ENCODE assay signal across 7 mouse cellular contexts in genomic region chr11:72440965-72441664, GRCm38 (mm10). TPM values are rescaled to one million over a fixed set of nuclear protein-coding genes. Genes with fewer than 3 reads are reported as not detected.
DNase-seq lines count a peak whose midpoint lies in the region; ATAC-seq lines count a peak whose summit lies in the region.

Mybbp1a (plus strand) TSS chr11:72441355.

- intact Hi-C loops in left cerebral cortex, postnatal 36 days (cut with DNase I) = loop anchor here (5.0 kb wide), 1 partner anchor 46 kb away; the partner anchor contains the start of gene Spns2

- H3K27ac ChIP-seq in intestine, embryonic 16.5 days (ENCODE audit: low read length) = peak within 1 kb of the TSS; percentile 89
- H3K27ac ChIP-seq in midbrain, embryonic 11.5 days (ENCODE audit: low read depth, low read length) = peak within 1 kb of the TSS; percentile 56

- no peaks in the 10 kb centered on the region for H3K27me3 ChIP-seq in intestine, embryonic 16.5 days (replicated peaks; ENCODE audit: control insufficient read depth, insufficient read depth, low read length)
- no peaks in the 10 kb centered on the region for H3K27me3 ChIP-seq in midbrain, embryonic 11.5 days (ENCODE audit: control insufficient read depth, insufficient read depth, low read length)

- H3K4me1 ChIP-seq in intestine, embryonic 16.5 days (ENCODE audit: control insufficient read depth, insufficient read depth, low read length) = peaks cover 13% of the 10 kb centered on the region; the same call in 1 of the 2 replicates
- peaks cover 8% of the 10 kb centered on the region for H3K4me1 ChIP-seq in midbrain, embryonic 11.5 days (ENCODE audit: control insufficient read depth, insufficient read depth, low read length)

- peak within 1 kb of the TSS; percentile 69 for H3K4me2 ChIP-seq in intestine, embryonic 16.5 days (ENCODE audit: low read depth, low read length)
- peak within 1 kb of the TSS; percentile 91 for H3K4me2 ChIP-seq in midbrain, embryonic 11.5 days

- under 1% methylated on average over 46 of the region's 46 CpGs for WGBS in intestine, embryonic 16.5 days
- WGBS in midbrain, embryonic 11.5 days = under 1% methylated on average over 46 of the region's 46 CpGs

- peak within 1 kb of the TSS; percentile 98 for H3K4me3 ChIP-seq in intestine, embryonic 16.5 days (ENCODE audit: low read length)
- H3K4me3 ChIP-seq in midbrain, embryonic 11.5 days (ENCODE audit: low read depth, low read length) = peak within 1 kb of the TSS; percentile 88

- no peaks in the 10 kb centered on the region for H3K9me3 ChIP-seq in intestine, embryonic 16.5 days (ENCODE audit: control insufficient read depth, low read length)
- H3K9me3 ChIP-seq in midbrain, embryonic 11.5 days (ENCODE audit: control insufficient read depth, low read length) = no peaks in the 10 kb centered on the region

- peak; percentile 99 for DNase-seq in adrenal gland, adult 2 months
- peak; percentile 91 for DNase-seq in embryo, embryonic 11.5 days (ENCODE audit: low read depth, low spot score)
- DNase-seq in gastrocnemius, postnatal 4 days (ENCODE audit: low spot score in 2 of 2) = peak; percentile 97 to 98
- DNase-seq in left cerebral cortex, postnatal 36 days (ENCODE audit: low spot score in 2 of 2) = peak; percentile 97 to 98
- DNase-seq in midbrain, embryonic 11.5 days (ENCODE audit: low spot score, missing footprints) = peak; percentile 100
- peak; percentile 96 for DNase-seq in skeletal muscle tissue, adult 2 months (ENCODE audit: low read depth, low spot score)

- peaks cover 27% of the 10 kb centered on the region for H3K36me3 ChIP-seq in intestine, embryonic 16.5 days (ENCODE audit: control insufficient read depth, insufficient read depth, low read length)
- peaks cover 23% of the 10 kb centered on the region for H3K36me3 ChIP-seq in midbrain, embryonic 11.5 days (ENCODE audit: control insufficient read depth, insufficient read depth, low read length)

- peak within 1 kb of the TSS; percentile 90 for H3K9ac ChIP-seq in intestine, embryonic 16.5 days (ENCODE audit: low read depth, low read length)
- H3K9ac ChIP-seq in midbrain, embryonic 11.5 days (ENCODE audit: low read length) = peak within 1 kb of the TSS; percentile 62

- ATAC-seq in intestine, embryonic 16.5 days = peak; percentile 93
- peak; percentile 95 for ATAC-seq in midbrain, embryonic 11.5 days (ENCODE audit: low FRiP score)

RNA-seq across cellular contexts. Expression of gene Mybbp1a, which starts in this region (rescaled TPM):
- total RNA-seq in adrenal gland, adult 2 months (2021) = 10 to 100 TPM; 68.0 to 86.1 TPM
- polyA plus RNA-seq in adrenal gland, adult 2 months (2012; rRNA removed) = 31.6 and 37.9 TPM in 2 replicates
- 10 to 100 TPM; 71.8 to 90.1 TPM for total RNA-seq in gastrocnemius, postnatal 4 days (2021)
- polyA plus RNA-seq in intestine, embryonic 16.5 days (2015; fragmentation: Nextera tagmentation; extraction: Ambion mirVana) = 119 and 141 TPM in 2 replicates
- 10 to 100 TPM; 42.8 to 50.2 TPM for total RNA-seq in left cerebral cortex, postnatal 36 days (2021)
- 142 and 144 TPM in 2 replicates for polyA plus RNA-seq in midbrain, embryonic 11.5 days (2014; fragmentation: Nextera tagmentation; extraction: Ambion mirVana)

Comparison
In these comparisons a context has a peak if more than half of its experiments do, and no peak if none do; other contexts are left out.
1. Peak in every context shown above with its lines: DNase-seq, ATAC-seq, H3K4me3 ChIP-seq and H3K27ac ChIP-seq.